Mouse (Mus musculus): ENCODE measurements at regions not wholly inside any gene's neighbourhood (a gene's known extent, or its start where the extent isn't known, plus 50 kb on each side); places are given as distances from the start of the nearest gene placed in this dataset.

DNA sequence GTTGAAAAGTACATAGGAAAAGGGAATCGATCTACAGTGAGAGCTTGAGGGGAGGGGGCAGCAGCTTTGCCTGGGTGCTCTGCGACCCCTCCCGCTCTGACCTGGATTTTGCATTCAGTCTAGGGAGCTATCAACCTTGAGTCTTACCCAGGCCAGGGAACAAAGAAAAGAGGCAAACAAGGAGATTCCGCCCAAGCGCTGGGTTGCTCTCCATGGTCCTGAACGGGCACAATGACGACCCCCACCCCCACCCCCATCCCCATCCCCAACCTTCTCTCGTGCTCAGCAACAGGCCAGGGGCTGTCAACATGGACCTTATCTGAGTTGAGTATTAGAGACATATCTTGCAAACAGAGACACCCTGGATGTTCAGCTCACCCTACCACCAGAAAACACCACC lies 74.9 kb downstream of the Tpra1 start:
- TF ChIP-seq CTCF (IDR thresholded peaks at IDR 0.05; ENCODE audit: low read depth, low read length): no peak
- no peak for TF ChIP-seq TAL1 (conservative IDR thresholded peaks at IDR 0.05; ENCODE audit: low read depth, low read length)
- TF ChIP-seq POLR2AphosphoS5 (IDR thresholded peaks at IDR 0.05; ENCODE audit: insufficient replicate concordance, low read depth, low read length): no peak
